Mouse (Mus musculus): Measurements from ENCODE around the gene Tanc1.

DNA sequence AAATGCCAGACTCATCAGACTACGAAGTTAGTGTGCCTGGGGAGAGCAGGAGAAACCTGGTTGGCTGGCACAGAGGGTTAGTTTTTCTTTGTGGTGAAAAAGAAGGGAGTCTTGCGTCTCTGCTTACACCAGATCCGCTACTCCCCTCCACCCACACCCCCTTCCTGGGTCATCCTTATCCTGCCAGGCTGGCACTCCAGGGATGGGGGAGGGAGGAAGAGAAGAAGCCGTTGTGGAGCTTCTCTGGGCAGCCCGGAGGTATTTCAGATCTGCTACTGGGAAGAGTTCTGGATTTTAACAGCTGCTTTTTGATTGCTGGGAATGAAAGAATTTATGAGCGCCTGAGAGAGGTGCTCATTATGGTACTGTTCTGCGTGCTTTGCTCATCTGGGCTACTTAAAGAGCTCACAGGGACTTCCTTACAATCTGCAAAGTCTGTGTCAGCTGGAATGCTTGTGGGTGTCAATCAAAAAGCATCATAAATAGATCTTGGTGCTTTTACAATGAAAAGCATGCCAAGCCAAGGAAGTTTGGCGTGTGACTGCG lies 1.7 kb downstream of the Tanc1 start:
- TF ChIP-seq CTCF (conservative IDR thresholded peaks at IDR 0.05; ENCODE audit: low read length) (no peak), POU5F1 (IDR thresholded peaks at IDR 0.05; ENCODE audit: borderline replicate concordance, low read length) (no peak), NANOG (IDR thresholded peaks at IDR 0.05; ENCODE audit: borderline replicate concordance, low read length) (no peak)

Measured in E14TG2a.4 (cell line).